Mouse (Mus musculus) cerebellum, adult (tissue): ENCODE data around the gene Lrrc39.
A peak's percentile ranks its signal among the peaks of the same experiment; 100 is the strongest.
"Not testable (repeated sequence)": the region's sequence is repeated elsewhere in the genome, so short reads cannot be mapped to it uniquely, and the experiment has no call there.

ENCODE experiments used
- ATAC-seq: cut with Nextera tagmentation; 2 replicates; pipeline ENCODE4 v1.9.2; 2017; ENCODE audit warnings: mild to moderate bottlenecking, moderate library complexity, mixed read lengths; ENCODE audit not compliant: insufficient number of reproducible peaks, low FRiP score, low TSS enrichment

Gene Lrrc39

DNA sequence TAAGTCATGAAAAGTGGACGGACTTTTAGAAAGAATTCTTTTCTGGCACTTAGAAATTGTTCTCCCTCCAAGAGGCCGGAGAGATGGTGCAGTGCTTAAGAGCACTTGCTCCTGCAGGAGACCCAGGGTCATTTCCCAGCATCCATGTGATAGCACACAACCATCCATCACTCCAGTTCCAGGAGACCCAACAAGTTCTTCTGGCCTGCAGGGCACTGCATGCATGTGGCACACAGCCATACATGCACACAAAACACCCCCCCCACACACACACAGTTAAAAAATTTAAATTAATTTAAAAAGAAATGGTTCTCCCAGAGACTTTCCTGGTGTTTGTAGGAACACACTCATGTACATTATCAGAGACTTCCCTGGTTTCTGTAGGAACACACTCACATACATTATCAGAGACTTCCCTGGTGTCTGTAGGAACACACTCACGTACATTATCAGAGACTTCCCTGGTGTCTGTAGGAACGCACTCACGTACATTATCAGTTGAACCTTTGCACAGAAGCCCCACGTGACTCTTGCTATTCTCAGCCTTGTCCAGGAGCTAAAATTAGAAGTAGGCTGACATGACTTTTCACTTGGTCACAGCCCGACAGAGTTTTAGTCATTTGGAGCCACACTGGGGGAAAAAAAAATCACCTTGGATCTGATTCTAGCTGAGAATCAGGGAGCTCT lies at the start of gene Lrrc39:
Gene Lrrc39 (plus strand): TSS at position 566 of the 687 bp plus-strand sequence.
- ATAC-seq = no peak

DNA sequence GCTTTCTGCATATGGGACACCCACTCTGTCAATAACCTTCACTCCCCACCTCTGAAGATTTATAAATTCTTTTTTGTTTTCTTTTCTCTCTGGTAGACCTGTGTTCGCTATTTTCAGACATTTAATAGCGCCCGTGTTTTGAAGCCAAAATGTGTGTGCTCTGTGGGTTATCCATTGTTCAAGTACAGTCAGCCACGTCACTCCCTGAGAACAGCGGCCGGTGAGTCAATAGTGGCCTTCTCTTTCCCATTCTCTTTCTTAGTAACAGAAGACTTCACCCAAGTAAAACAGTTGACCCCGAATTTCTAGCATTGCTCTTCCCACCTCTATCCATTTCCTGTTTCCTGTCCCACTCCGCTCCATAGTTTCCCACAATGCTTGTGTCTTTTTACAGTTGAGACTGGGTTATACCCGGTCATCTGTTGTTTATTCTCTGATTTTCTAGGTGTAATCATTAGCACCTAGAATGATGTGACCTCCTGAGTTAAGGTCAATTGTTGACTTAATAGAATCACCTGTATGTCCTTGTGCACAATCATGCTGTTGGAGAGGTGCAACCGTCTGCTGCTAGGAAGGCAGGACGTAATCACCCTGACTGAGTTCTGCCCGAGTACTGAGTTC lies 42.5 kb upstream of the Lrrc39 start:
- no peak for ATAC-seq

DNA sequence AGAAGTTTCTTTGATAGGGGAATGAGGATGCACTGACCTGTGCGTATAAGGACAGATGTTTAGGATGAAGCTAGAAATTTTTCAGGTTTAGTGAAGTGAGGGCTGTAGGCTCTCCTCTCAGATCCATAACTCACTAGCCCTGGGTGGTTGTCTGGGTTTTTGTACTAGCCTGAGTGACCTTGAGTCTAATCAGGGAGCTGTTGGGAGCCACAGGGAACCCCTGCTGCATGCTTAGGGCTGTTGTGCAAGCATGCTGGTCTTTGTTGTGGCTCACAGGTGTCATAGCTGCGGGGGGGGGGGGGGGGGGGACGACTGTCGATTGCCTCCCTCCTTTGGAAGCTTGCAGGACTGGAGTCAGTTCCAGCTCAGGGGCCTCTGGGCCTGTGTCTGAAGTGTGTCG lies 33.0 kb upstream of the Lrrc39 start:
- ATAC-seq = no peak

DNA sequence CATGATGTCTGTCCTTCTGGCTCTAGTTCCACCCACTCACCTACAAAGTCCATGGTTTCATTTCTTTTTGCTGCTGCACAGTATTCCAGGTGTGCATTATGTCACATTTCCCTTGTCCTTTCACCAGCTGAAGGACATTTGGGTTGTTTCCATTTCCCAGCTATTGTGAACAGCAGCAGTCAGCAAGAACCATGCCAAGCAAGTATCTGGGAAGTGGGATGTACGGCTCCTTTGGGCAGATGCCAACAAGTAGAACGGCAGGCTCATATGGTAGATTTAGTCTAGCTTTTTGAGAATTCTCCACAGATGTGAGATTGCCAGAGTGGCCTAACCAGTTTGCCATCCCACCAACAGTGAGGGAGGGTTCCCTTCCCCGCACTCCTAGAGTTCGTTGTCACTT lies 31.9 kb upstream of the Lrrc39 start:
- no peak for ATAC-seq

DNA sequence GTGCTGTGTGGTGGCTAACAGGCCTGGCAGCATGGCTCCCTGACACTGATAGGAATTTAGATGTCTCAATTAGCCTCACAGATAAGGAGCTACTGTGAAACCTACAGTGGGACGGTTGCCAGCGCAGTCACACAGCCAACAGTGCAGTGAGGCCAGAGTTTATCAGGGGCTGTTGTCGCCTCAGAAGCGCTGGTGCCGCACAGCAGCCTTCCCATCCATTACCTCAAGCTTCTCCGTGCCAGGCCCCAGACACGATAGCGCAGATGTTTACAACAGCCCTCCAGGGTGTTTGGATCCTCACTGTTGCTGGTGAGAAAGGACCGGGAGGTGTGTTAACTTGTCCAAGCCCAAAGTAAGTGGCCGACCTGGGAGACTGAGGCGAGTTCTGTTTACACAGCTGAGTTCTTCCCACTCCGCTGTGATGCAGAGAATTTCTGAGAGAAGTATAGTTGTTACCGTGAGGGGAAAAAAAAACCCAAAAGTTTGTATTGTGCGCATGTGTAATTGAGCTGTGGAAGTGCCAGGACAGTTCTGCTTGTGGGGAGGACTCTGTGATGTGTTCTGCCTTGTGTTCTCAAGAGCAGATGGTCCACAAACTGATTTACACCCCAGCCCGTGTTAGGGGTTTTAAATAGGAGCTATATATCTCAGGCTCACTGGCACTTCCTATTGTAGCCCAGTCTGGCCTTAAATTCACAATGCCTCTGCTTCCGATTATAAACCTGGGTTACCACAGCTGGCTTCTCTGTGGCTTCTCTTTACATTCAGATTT lies 26.2 kb upstream of the Lrrc39 start:
- ATAC-seq = no peak

DNA sequence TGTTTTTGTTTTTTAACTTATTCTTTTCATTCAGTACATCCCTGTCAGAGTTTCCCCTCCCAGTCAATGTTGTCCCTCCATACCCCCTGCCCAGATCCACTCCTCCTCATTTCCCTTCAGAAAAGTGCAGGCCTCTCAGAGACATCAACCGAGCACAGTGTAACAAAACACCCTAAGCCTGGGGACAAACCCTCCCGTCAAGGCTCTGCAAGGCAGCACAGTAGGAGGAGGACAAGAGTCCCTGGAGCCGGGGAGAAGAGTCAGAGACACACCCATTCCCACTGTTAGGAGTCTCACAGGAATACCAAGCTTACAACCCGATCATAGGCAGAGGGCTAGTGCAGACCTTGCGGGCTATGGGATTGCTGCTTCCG lies 25.6 kb upstream of the Lrrc39 start:
- ATAC-seq = no peak

DNA sequence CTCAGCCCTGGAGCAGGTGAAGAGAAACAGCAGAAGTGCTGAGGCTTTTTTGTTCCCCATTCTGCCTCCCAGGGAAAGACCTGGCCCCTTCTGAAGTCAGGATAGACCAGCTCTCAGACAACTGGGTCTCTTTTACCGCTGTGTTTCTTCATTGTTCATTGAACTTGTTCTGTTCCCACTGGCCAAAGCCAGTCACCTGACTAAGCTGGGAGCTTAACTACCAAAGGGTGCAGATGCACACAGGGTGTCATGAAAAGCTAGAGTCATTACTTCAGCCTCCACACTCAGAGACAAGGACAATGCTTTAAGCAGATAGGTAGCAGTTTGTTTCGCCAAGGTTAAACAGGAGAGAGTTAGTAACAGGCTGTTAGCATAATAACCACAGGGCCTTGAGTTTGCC lies 20.7 kb upstream of the Lrrc39 start:
- no peak for ATAC-seq

DNA sequence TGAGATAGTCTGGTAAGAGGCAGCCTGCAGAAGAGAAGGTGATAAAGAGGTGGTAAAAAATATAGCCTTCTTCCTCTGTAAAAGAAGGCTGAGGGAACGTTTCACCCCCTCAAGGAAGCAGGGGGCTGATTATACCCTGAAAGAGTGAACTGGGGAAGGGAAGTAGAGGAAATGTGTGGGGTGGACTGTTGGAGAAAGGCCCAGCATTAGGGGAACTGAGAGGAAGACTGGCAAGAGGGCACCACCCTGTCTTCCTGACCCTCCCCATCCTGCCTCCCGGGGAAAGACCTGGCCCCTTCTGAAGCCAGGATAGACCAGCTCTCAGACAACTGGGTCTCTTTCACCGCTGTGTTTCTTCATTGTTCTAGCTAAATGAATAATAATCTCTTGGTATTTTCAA lies 20.2 kb upstream of the Lrrc39 start:
- ATAC-seq = no peak

DNA sequence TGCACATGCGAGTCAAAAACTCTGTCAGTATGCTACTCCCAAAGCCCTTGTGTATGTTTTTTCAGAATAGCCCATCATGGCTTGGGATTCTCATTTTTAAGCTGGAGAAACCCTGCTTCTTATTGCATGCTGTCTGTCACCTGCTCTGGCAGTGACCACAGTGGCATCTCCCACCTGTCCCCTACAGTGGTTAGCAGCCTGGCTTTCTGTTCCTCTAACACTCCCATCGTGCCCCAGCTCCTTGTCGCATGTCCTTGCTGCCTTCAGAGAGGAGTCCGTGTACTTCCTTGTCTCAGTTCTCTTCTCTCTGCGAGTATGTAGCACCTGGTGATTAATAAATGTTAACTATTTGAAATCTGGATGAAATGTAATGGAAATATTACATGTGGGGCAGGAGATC lies 15.3 kb upstream of the Lrrc39 start:
- no peak for ATAC-seq

DNA sequence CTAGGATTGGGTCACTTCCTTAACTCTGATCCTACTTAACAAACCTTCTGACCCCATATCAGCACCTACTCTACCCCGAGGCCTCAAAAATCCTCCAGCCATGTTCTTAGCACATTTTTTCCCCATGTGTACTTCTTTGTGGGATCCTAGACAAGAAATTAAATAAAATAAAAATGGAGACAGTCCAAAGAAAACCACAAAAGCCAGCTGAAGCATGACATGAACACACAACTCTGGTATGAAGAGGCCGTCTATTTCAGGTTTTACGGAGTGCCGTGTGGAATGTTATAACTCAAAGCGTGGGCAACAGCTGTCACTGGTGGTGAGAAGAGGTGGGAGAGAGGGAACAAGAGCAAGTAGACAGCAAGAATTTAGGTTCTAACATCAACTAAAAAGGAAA lies 11.4 kb upstream of the Lrrc39 start:
- no peak for ATAC-seq

DNA sequence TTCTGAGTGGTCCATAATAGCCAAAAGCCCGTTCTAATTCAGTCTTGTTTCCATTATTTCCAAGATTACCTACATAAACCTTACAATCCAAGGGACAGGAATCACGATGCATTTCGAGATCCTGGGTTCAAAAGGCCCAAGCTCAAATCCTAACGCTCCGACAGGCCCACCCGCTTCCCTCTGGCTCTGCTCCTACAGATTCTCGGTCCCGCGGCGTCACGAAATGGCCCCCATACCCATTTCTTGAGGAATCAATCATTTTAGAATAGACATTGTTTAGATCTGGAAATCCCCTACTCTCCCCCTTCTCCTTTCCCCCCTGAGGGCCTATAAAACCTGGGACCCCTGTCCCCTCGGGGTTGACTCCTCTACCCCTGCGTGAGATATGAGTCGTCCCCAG lies 1.5 kb upstream of the Lrrc39 start:
- ATAC-seq = not testable (repeated sequence)

DNA sequence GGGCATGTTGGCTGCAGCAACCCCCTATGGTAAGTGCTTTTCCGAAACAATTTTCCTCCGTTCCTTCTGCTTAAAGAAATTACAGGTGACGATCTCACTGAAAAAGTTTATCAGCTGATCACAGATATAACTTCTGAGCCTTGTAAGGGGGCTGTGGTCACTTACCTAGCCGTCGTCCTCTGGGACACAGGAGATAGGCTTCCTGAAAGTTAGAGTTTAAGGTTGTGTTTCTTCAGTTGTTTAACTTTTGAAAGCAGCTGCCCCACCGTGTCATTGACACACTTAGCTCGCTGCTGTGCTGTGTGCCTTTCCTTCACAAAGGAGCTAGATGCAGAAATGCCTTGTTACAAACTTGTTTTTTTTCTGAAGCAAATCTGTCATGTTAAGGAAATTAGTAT lies 321 bp downstream of the Lrrc39 start:
- no peak for ATAC-seq

DNA sequence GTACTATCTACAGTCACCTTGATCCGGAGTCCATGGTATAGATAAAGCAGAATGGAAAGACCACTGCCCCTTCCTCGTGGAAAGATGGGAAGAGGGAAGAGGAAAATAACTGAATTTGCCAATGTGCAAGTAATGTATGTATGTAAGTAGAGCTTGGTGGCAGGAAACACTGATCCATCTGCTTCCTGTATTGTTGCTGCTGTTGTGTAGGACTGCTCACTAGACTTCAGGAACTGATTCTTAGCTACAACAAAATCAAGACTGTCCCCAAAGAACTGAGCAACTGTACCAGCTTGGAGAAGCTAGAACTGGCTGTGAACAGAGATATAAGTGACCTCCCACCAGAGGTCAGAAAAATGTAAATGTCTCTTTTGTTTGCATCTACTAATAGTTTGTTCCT lies 7.9 kb downstream of the Lrrc39 start:
- ATAC-seq = no peak

DNA sequence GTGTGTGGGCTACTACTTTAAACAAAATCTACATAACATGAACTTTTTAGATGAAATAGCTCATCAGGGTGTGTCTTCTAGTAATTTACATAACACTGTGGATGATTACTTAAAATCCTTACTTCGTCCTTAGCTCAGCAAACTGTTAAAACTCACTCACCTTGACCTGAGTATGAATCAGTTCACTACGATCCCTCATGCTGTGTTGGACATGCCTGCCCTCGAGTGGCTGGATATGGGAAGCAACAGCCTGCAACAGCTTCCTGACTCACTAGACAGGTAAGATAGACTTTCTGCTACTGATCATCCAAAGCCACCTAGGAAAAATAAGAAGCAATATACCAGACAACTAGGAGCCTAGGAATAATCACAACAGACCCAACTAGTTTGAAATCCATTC lies 14.5 kb downstream of the Lrrc39 start:
- no peak for ATAC-seq

DNA sequence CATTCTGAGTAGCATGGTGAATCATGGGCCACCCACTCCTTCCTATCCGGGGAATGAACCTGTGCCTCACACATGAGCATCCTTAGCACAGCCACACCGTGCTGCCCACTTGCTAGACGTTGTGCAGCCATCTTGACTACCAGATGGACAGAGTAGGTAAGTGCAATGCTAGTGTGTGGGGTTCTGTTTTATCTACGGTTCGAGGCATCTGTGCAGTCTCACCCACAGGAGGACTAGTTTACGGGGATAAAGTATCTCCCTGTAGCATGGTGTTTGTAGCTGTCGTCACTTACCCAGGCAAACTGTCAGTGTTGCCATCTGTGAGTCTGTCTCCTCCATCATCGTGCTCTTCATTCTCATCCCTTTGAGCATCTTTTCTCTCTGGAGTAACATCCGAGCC lies 19.4 kb downstream of the Lrrc39 start:
- ATAC-seq = no peak

DNA sequence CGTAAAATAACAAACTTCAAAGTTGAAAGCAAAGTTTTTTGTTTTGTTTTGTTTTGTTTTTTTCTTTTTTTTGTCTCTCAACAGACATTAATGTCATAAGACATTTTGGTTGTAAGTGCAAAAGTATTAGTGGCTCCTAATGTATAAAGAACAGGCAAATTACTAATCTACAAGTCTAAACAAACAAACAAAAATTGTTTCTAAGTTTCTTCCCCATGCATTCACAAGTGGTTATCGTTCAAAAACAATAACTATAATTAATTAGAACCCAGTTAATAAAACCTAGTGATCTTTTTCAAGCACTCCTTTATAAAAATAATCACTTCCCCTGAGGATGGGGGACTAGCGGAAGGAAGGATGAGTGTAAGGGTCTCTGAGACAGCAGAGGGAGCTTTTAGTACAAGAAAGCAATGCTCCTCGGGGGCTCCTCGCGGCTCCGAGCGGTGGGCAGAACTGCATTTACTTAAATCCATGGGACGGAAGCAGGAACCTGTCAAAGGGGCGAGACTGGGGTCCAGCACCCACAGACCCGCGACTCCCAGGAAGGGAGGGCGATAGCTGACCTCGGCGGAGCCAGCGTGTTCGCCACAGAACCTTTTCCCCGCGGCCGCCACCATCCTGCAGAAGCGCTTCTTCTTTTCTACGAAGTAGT lies 31.4 kb downstream of the Lrrc39 start:
- peak; percentile 59 for ATAC-seq

DNA sequence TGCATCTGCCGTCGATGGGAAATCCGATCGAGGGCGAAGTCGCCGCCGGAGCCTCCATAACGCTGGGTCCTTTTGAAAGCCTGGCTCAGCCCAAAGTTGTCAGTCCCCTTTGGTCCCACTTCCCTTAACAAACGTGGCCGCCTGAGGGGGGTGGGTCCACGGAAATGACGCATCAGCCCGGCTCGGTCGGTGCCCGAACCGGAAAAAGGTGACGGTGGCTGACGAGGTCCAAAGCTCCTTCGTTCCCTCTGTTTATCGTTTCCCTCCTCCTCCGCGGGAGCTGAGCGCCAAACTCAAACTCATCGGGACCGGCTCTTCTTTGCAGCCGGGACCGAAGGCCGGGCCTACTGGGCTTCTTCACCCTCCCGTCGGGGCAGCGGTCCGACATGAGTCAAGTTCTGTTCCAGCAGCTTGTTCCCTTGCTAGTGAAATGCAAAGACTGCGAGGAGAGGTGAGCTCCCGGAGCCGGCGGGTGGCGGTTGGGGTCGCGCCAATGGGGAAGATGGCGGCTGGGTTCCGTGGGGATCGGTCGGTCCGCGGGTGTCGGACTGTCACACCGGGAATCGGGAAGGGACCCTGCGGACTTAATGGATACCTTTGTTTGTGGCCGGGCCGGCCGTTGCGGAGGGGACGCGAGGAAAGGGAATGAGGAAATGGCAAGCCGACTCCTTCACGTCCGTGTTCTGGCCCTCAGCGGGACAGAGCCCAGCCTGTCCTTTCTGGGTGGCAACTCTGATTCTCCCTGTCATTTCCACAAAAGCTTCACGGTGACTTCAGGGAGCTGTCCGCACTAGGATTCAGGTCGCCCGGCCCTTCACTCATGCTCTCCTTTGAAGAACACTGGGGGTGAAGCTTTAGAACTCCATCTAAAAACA lies 32.2 kb downstream of the Lrrc39 start, which contains the start of gene Sass6:
Gene Sass6 (plus strand): TSS at position 255 of the 875 bp plus-strand sequence.
- ATAC-seq = peak; percentile 94

DNA sequence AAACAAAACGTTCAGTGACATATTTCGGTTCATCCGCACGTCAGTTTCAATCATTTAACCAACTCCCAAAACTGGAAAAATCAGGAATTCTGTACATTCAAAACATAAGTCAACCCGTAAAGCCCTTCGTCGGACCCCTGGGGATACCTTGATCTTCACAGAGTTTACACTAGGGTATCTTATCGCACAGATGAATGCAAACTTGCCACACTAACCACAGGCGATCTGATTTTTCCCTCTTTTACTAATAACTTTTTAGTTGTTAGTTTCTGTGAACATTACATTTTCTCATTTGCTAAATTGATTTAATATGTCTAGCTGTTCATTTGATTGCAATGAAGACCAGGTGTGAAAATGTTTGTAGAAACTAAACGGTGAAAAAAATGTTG lies 32.8 kb downstream of the Lrrc39 start:
- no peak for ATAC-seq

DNA sequence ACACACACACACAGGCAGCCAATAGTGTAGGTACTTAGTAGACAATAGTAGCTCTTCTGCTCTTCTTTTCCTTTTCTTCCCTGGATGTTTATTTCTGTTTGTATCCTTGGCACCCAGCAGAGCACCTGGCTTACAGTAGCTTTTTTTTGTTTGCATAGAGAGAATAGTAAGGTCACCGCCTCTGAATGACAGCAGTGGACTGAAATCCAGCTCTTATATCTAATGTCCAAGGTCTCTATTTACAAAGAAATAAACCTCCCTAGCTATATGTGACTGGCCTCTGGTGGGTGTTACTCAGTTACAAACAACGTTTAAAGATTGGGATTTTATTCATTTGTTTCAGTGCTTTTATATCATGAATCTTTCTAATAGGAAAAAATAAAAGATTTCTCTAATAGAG lies 36.9 kb downstream of the Lrrc39 start:
- ATAC-seq = no peak

DNA sequence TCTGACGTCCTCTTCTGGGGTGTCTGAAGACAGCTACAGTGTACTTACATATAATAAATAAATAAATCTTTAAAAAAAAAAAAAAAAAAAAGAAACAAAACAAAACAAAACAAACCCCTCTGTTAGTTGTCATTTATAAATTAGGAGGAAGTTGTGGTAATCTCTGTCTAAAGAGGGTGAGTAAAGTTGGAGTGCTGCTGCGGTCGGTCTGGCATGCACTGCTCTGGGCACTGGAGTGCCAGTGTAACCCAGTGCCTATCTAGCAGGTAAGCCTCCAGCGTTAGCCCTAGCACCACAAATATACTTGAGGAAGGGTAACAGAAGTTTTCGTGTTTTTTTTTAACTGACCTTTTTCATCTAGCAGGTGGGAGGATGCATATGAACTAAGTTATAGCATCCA lies 38.2 kb downstream of the Lrrc39 start:
- ATAC-seq = no peak
